Mouse (Mus musculus): ENCODE data around the gene Thg1l. TPM values are rescaled to one million over a fixed set of nuclear protein-coding genes. Genes with fewer than 3 reads are reported as not detected.

Thg1l gene
- 1 to 10 TPM; 2.3 to 9.1 TPM for polyA plus RNA-seq (2017; shearing (Covaris generic))

DNA sequence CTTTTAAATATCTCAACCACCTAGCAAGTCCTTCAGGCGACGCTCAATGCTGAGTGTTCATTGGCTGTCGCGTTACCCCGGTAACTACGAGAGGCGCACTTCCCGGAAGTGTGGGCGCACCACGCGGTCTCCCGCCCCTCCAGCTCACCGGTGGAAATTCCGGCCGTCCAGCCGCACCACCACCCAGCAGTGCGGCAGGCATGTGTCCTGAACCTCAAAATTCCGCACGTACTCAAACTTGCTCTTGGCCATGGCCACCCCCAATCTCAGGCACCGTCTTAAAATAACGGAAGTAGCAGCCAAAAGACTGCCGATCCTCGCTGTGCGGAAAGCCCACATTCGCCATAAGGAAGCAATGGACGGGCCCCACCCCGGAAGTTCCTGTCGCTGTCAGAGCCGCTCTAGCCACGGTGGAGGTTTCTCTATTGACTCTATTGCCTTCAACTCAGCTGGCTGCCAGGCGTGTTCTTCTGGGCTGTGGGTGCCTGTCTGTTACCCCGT, at the start of gene Thg1l:
Thg1l (minus strand) TSS at position 368 of the 501 bp plus-strand sequence.

DNA sequence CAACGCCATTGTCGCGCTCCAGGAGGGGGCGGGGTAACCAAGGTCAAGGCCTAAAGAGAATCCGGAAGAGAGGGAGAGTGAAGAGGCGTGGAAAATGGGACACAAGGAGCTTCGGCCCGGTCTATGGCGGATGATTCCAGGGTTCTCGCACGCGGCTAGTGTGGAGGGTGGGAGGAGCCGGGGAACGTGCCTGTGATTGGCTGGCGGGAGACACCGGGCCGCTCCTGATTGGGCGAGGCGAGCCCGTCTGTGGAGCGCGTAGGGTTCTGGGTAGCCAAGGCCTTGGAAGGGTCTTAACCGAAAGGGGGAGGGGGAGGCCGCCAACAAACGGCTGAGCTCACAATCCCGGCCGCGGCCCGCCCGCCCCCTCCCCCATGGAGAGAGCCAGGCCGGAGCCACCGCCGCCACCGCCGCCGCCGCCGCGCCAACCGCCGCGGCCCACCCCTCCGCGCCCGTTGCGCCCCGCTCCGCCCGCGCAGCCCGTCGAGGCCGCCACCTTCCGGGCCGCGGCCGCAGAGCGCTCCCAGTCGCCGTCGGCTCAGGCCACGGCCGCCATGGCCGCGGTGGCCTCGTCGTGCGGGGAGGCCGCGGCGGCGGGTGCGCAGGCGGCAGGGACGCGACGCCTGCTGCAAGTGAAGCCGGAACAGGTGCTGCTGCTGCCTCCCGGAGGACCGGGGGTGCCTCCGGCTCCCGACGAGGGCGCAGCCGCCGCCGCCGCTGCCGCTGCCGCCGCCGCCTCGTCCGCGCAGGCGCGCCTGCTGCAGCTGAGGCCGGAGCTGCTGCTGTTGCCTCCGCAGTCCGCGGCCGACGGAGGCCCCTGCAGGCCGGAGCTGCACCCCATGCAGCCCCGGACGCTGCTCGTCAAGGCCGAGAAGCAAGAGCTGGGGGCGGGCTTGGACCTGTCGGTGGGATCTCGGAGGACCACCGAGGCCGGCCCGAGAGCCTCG, 24.9 kb upstream of the Thg1l start, which contains the start of gene Sox30:
Sox30 (plus strand) TSS at position 365 of the 947 bp plus-strand sequence.

DNA sequence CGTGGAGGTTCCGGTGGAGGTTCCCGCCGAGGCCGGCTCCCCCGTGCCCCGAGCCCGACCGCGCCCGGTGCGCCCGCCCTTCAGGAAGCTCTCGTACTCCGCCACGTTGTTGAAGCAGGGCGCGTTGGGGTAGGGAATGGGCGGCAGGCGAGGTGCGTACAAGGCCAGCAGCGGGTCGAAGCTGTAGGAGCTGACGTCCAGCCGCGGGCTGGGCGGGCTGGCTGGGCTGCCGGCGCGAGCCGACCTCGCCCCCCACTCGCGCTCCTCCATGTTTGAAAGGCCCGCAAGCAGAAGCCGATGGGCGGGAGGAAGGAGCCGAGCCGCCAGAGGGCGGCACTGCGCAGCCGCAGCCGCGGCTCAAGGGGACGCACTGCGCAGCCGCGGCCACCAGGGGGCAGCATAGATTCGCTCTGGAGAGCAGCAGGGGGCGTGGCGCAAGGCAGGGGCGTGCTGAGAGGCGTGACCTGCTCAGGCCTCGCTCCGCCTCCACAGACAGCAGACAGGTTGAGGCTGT, 10.6 kb downstream of the Thg1l start, which contains the start of gene Lsm11:
Lsm11 (minus strand) TSS at position 293 of the 514 bp plus-strand sequence.

Other genes with a start within 250 kb of the Thg1l start
- 100 to 1,000 TPM; 214 to 243 TPM for gene Clint1, start 103.4 kb downstream of the Thg1l start, polyA plus RNA-seq (2017; shearing (Covaris generic))
- gene Lsm11, start 10.6 kb downstream of the Thg1l start, polyA plus RNA-seq (2017; shearing (Covaris generic)): 10 to 100 TPM in 1 of 2 experiments, 1 to 10 TPM in 1; 7.1 to 11.6 TPM
- gene Sox30, start 24.8 kb upstream of the Thg1l start, polyA plus RNA-seq (2017; shearing (Covaris generic)): under 1 TPM; 0.05 to 0.57 TPM
- gene Gm12166, start 96.8 kb upstream of the Thg1l start, polyA plus RNA-seq (2017; shearing (Covaris generic)): 10 to 100 TPM; 14.1 to 14.3 TPM
- gene Adam19, start 100.5 kb upstream of the Thg1l start, polyA plus RNA-seq (2017; shearing (Covaris generic)): 10 to 100 TPM; 52.2 to 91.9 TPM
- under 1 TPM; 0.12 to 0.14 TPM for gene Nipal4, start 211.0 kb upstream of the Thg1l start, polyA plus RNA-seq (2017; shearing (Covaris generic))

Measured in activated CD4-positive, CD25-positive, alpha-beta regulatory T cell (primary cell).